Mouse (Mus musculus): ENCODE measurements around the gene Cdc16. TPM values are rescaled to one million over a fixed set of nuclear protein-coding genes. Genes with fewer than 3 reads are reported as not detected.
A peak's percentile ranks its signal among the peaks of the same experiment; 100 is the strongest.

Cdc16 gene
- polyA plus RNA-seq, 1 experiment from 2014 or later = 191 TPM

DNA sequence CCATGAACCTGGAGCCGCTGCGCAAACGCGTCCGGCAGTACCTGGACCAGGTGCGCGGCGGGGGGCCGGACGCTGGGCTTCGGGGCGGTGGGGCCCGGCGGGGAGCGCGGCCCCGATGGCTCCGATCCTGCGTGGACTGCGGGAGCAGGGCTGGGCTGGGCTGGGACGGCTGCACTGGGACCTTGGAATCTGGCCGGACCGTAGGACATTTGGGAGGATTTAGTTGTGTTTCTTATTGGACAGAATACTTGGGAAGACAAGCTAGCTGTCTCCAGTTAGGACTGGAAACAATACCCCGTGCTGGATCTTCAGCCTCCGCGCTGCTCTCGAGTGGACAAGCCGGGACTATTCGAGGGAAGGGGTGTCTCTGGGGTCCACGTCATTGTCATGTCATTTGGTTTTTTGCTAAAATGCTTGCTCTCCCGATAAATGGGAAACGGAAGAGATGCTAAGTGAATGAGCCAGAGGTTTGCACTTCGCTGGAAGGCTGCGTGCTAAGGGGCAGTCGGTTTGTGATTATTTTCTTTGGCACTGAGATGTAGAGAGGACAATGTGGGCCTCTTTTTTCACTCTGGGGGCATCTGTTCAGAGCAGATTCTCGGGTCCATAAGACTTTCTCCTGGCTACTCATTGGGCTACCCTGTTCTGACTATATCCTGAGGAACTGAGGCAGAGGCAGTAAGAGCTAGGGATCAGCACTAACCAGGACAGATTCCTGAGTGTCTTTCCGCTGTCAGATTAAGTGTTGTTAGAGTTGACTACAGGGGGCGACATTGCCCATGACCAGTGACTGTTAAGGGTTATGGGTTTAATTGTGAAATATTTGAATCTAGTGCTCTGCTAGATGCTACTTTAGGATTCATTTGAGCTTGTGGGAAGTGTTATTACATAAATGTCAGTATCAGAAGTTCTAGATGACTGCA, 590 bp downstream of the Cdc16 start:
- no peaks in the 10 kb centered on the region for H3K9me3 ChIP-seq (replicated peaks)
- H3K27ac ChIP-seq = peak overlapping the region; percentile 61
- H3K9ac ChIP-seq = peak overlapping the region; percentile 89
- peaks cover 21% of the 10 kb centered on the region for H3K36me3 ChIP-seq (ENCODE audit: poor library complexity, severe bottlenecking)
- ATAC-seq = peak; percentile 71
- H3K4me1 ChIP-seq = peaks cover 22% of the 10 kb centered on the region
- H3K27me3 ChIP-seq = no peaks in the 10 kb centered on the region
- WGBS = under 1% methylated on average over 37 of the region's 38 CpGs
- H3K4me3 ChIP-seq = peak overlapping the region; percentile 88
- H3K4me2 ChIP-seq = peak overlapping the region; percentile 76

DNA sequence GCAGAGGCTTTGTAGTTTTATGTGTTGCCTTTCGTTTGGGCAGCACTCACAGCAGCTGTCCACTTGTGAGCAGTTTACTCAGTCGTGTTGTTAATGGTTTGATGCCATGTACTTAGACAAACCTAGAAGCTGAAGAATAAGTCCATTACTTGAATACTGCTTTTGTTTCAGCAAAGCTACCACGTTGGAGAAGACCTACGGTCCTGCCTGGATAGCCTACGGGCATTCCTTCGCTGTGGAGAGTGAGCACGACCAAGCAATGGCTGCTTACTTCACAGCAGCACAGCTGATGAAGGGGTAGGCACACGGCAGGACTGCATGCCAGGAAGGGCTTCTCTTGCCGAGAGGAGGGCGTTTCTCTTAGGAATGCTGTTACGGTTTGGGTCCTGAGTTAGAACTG, 11.7 kb downstream of the Cdc16 start:
- WGBS = 90% methylated on average over 11 of the region's 11 CpGs
- Histone ChIP-seq H3K9ac (no peak overlapping the region), H3K4me1 (no peaks in the 10 kb centered on the region), H3K4me3 (no peak overlapping the region), H3K27me3 (no peaks in the 10 kb centered on the region), H3K36me3 (ENCODE audit: poor library complexity, severe bottlenecking) (peaks cover 90% of the 10 kb centered on the region), H3K9me3 (replicated peaks) (no peaks in the 10 kb centered on the region), H3K27ac (no peak overlapping the region), H3K4me2 (no peak overlapping the region)
- no peak for ATAC-seq

DNA sequence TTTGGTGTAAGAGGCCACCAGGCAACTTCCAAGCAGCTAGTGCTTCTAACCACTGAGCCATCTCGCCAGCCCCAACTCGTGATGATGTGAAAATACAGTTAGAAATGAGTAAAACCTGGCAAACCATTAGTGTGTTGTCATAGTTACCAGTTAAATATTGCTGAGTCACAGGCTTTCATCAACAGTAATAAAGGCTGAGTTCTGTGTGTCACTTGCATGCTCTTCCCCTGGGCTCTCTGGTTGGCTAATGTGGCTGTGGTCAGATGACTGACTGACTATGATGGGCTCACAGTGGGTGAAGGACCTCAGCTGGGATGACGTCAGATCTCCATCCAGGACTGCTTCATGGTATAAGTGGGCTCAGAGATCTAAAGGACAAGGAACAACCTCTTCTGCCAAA, 23.1 kb downstream of the Cdc16 start:
- ATAC-seq = no peak
- H3K9me3 ChIP-seq (replicated peaks) = no peaks in the 10 kb centered on the region
- H3K36me3 ChIP-seq (ENCODE audit: poor library complexity, severe bottlenecking) = peaks cover 61% of the 10 kb centered on the region
- no peaks in the 10 kb centered on the region for H3K27me3 ChIP-seq
- H3K27ac ChIP-seq = no peak overlapping the region
- peaks cover 9% of the 10 kb centered on the region; the same call in 1 of the 2 replicates for H3K4me1 ChIP-seq
- WGBS = 82% methylated on average over 3 of the region's 3 CpGs
- H3K4me3 ChIP-seq = no peak overlapping the region
- no peak overlapping the region for H3K4me2 ChIP-seq
- no peak overlapping the region for H3K9ac ChIP-seq

DNA sequence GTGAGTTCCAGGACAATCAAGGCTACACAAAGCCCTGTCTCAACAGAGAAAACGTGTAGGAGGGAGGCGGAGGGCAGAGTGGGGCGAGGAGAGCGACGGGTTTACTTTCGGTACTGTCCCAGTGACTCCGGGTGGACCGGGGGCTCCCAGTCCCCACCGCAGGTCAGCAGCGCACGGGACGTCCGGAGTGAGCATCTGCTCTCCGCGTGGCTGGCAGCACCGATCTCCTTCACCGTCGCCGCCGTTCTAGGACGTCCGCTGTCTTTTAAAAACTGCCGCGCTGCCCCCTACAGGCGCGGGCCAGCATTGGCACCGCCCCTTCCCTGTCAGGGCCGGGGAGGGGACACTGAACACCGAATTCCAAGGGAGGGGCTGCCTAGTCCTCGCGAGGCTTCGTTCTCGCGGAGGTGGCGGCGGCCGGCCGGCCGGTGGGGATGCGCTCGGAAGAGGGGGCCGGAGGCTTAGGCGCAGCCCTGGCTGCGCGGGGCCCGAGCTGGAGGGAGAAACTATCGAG, 27.8 kb downstream of the Cdc16 start, which contains the start of gene Upf3a:
Upf3a (plus strand) TSS at position 366 of the 514 bp plus-strand sequence.
- under 1% methylated on average over 47 of the region's 47 CpGs for WGBS
- peaks cover 13% of the 10 kb centered on the region for H3K4me1 ChIP-seq
- no peaks in the 10 kb centered on the region for H3K9me3 ChIP-seq (replicated peaks)
- H3K36me3 ChIP-seq (ENCODE audit: poor library complexity, severe bottlenecking) = peaks cover 34% of the 10 kb centered on the region
- peak within 1 kb of the TSS; percentile 65 for H3K4me3 ChIP-seq
- peak; percentile 95 for ATAC-seq
- peak within 1 kb of the TSS; percentile 80 for H3K9ac ChIP-seq
- peak within 1 kb of the TSS; percentile 80 for H3K4me2 ChIP-seq
- H3K27ac ChIP-seq = peak within 1 kb of the TSS; percentile 96
- no peaks in the 10 kb centered on the region for H3K27me3 ChIP-seq

DNA sequence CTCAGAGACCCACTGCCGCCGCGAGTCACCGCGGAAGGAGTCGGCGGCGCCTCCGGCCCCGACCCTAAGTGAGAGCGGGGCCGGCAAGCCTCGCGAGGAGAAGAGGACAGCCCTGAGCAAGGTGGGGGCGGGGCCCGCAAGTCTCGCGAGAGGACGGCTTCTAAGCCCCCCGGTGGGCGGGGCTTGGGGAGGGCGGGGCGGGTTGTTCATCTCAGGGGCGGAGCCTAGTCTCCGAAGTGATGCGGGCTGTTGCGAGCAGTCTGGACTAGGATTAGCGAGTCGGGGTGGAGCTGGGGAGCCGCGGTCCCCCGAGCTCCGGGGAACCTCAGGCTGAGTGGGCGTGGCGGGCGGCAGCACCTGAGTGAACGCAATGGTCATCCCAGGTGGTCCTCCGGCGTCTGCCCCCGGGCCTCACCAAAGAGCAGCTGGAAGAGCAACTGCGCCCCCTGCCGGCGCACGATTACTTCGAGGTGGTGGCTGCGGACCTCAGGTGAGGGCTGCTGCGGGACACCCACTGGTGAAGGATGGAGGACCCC, 28.4 kb downstream of the Cdc16 start:
- peak; percentile 96 for ATAC-seq
- Histone ChIP-seq H3K9me3 (replicated peaks) (no peaks in the 10 kb centered on the region), H3K9ac (peak overlapping the region; percentile 80), H3K27ac (peak overlapping the region; percentile 96), H3K4me2 (peak overlapping the region; percentile 80), H3K27me3 (no peaks in the 10 kb centered on the region), H3K36me3 (ENCODE audit: poor library complexity, severe bottlenecking) (peaks cover 28% of the 10 kb centered on the region), H3K4me3 (peak overlapping the region; percentile 65), H3K4me1 (peaks cover 13% of the 10 kb centered on the region)
- WGBS = under 1% methylated on average over 31 of the region's 47 CpGs

DNA sequence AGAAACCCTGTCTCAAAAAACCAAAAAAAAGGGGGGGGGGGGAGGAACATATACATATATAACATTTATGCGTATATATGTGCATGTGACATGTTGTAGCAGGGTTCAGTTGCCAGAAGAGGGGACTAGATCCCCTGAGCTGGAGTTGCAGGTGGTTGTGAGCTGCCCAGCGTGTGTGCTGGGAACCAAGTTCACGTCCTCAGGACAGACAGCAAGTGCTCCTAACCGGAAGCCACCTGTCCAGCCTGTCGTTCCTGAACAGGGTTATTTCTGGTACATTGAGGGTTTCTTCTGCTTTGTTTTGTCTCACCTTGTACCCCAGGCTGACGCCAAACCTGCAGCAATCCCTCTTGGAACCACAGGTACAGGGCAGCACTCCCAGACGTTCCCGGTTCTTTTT, 32.1 kb downstream of the Cdc16 start:
- Histone ChIP-seq H3K27me3 (no peaks in the 10 kb centered on the region), H3K4me2 (no peak overlapping the region), H3K36me3 (ENCODE audit: poor library complexity, severe bottlenecking) (peaks cover 41% of the 10 kb centered on the region), H3K9ac (no peak overlapping the region), H3K4me3 (no peak overlapping the region), H3K4me1 (peaks cover 9% of the 10 kb centered on the region), H3K27ac (no peak overlapping the region), H3K9me3 (replicated peaks) (no peaks in the 10 kb centered on the region)
- ATAC-seq = no peak
- 94% methylated on average over 8 of the region's 8 CpGs for WGBS

DNA sequence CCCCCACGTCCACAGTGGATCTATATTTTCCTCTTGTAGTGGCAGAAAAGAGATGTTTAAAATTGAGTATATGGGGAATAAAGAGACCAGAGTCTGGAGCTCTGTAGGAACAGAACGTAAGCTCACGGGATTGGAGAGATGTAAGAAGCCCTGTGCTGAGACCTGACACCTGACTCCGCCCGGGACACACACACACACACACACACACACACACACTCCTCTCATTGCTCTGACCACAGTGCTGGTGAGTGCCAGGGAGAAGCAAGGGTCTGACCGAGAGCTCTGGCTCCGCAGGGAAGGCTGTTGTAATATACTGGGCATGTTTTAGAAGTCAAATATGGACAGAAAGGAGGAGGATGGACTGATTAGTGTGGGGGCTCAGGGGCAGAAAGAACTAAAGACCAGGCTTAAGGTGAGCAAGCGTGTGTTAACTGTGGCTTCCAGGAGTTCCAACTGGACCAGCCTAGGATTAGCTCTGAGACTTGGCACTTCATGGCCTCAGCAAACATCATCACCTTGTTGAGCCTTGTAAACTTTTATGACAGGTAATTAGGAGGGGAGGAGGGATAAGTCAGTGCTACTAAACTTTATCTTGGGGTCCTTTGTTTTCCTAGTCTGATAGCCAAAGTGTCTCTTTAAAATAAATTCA, 35.7 kb downstream of the Cdc16 start:
- H3K4me2 ChIP-seq = no peak overlapping the region
- peaks cover 71% of the 10 kb centered on the region for H3K36me3 ChIP-seq (ENCODE audit: poor library complexity, severe bottlenecking)
- H3K9ac ChIP-seq = no peak overlapping the region
- H3K9me3 ChIP-seq (replicated peaks) = no peaks in the 10 kb centered on the region
- ATAC-seq = no peak
- 92% methylated on average over 8 of the region's 8 CpGs for WGBS
- H3K4me3 ChIP-seq = no peak overlapping the region
- no peaks in the 10 kb centered on the region for H3K4me1 ChIP-seq
- H3K27me3 ChIP-seq = no peaks in the 10 kb centered on the region
- no peak overlapping the region for H3K27ac ChIP-seq

DNA sequence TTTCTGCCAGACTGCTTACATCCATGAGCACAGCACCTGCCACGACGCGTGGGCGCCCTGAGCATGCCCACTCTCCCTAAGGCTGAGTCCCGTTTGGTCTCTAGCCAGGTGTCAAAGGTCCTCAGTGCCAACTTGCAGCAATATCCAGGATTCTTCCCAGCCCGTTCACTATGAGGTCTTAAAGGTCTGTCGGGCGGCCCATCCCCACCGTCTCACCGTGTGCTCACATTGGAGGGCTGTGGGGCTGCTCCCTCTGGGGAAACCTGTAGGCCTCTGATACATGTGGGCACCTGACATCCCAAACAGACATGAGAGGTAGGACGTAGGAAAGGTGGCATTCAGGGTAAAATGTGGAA, 36.2 kb downstream of the Cdc16 start:
- Histone ChIP-seq H3K27me3 (no peaks in the 10 kb centered on the region), H3K4me2 (no peak overlapping the region), H3K4me1 (no peaks in the 10 kb centered on the region), H3K4me3 (no peak overlapping the region), H3K36me3 (ENCODE audit: poor library complexity, severe bottlenecking) (peaks cover 73% of the 10 kb centered on the region), H3K27ac (no peak overlapping the region), H3K9ac (no peak overlapping the region), H3K9me3 (replicated peaks) (no peaks in the 10 kb centered on the region)
- WGBS = 94% methylated on average over 11 of the region's 11 CpGs
- ATAC-seq = no peak

DNA sequence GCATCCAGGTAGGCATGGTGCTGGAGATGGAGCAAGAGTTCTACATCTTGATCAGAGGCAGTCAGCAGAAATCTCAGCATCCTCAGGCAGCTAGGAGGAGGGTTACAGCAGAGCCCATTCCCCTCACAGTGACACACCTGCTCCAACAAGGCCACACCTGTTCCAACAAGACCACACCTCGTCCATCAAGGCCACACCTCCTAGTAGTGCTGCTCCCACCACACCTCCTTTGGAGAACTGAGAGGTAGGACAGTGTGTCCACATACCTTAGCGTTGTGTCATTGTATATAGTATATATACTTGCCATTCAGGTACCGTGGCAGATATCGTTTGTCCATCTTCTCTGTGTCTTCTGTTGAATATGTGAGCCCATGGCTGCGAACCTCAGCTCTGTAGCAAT, 40.2 kb downstream of the Cdc16 start:
- 94% methylated on average over 5 of the region's 5 CpGs for WGBS
- H3K27ac ChIP-seq = no peak overlapping the region
- H3K4me3 ChIP-seq = no peak overlapping the region
- no peaks in the 10 kb centered on the region for H3K4me1 ChIP-seq
- H3K9me3 ChIP-seq (replicated peaks) = no peaks in the 10 kb centered on the region
- no peaks in the 10 kb centered on the region for H3K27me3 ChIP-seq
- peaks cover 61% of the 10 kb centered on the region for H3K36me3 ChIP-seq (ENCODE audit: poor library complexity, severe bottlenecking)
- no peak for ATAC-seq
- H3K9ac ChIP-seq = no peak overlapping the region
- H3K4me2 ChIP-seq = no peak overlapping the region

DNA sequence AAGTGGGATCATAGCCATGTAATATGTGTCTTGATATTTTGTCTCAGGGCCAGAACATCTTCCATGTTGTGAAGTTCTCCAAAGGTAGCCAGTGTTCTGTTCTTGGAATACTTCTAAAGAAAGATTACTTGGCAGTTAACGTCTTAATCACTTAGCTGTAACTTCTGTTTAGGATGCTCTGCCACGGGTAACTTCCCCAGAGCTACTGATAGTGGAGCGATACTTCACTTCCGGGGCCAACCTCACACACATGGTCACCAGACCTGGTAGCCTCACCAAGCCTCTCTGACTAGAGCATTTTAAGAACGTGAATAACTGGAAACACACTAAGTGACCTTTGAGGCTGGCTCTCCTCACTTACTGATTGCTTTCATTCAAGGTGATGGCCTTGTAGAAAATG, 42.1 kb downstream of the Cdc16 start:
- Histone ChIP-seq H3K4me3 (no peak overlapping the region), H3K27me3 (no peaks in the 10 kb centered on the region), H3K9ac (no peak overlapping the region), H3K4me2 (no peak overlapping the region), H3K4me1 (no peaks in the 10 kb centered on the region), H3K27ac (no peak overlapping the region), H3K36me3 (ENCODE audit: poor library complexity, severe bottlenecking) (peaks cover 44% of the 10 kb centered on the region), H3K9me3 (replicated peaks) (no peaks in the 10 kb centered on the region)
- 96% methylated on average over 5 of the region's 5 CpGs for WGBS
- no peak for ATAC-seq

DNA sequence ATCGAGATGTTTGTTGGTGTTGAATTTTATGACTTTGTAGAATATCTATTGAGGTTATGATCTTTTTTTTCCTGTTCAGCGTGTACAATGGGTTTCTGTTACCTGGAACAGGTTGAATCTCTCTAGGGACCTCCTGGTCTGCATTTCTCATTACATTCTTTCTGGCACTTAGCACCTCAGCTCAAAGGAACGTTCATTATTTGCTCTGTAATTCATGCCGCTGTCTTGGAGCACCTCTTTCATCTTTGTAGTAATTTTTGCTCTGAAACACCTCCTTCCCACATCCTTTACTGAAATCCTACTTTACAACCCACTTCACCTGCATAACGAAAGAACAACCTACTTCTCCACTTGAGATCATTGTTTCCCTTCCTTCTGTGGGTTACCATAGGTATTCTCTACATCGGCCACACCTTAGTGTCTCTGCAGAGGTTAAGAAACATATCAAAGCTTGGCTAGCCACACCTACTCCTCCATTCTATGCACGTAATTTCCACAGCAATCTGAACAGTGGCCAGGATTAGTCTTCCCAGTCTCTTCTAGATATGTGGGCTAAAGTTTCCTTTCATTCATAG, 71.2 kb downstream of the Cdc16 start:
- WGBS = 81% methylated on average over 7 of the region's 7 CpGs
- no peak for ATAC-seq
- Histone ChIP-seq H3K4me2 (no peak overlapping the region), H3K4me3 (no peak overlapping the region), H3K27ac (no peak overlapping the region), H3K9me3 (replicated peaks) (no peaks in the 10 kb centered on the region), H3K36me3 (ENCODE audit: poor library complexity, severe bottlenecking) (no peaks in the 10 kb centered on the region), H3K27me3 (no peaks in the 10 kb centered on the region), H3K4me1 (no peaks in the 10 kb centered on the region), H3K9ac (no peak overlapping the region)

Data from forebrain, embryonic 13.5 days (tissue).